Mouse (Mus musculus): ENCODE measurements at regions not wholly inside any gene's neighbourhood (a gene's known extent, or its start where the extent isn't known, plus 50 kb on each side); places are given as distances from the start of the nearest gene placed in this dataset.

GRCm38 (mm10) chr12:45929001-45929759 lies 854.7 kb upstream of the Stxbp6 start:
- DNase-seq = no peak

All from kidney, postnatal 10 days (tissue).